Mouse (Mus musculus) layer of hippocampus, postnatal 10 days (tissue): ENCODE data around the gene 1700024G13Rik. TPM values are rescaled to one million over a fixed set of nuclear protein-coding genes. Genes with fewer than 3 reads are reported as not detected.
"Not testable (repeated sequence)": the region's sequence is repeated elsewhere in the genome, so short reads cannot be mapped to it uniquely, and the experiment has no call there.

Source experiments
- DNase-seq, 2 experiments: peaks; one replicate each; pipeline ENCODE4 v3.0.0; 2021; ENCODE audit warnings: low spot score in 2 of 2
- long read RNA-seq: library from polyadenylated mRNA; stranded (forward); transcript quantifications from one replicate; pipeline ENCODE4 v2.0.0, GENCODE M21; 2023
- total RNA-seq, 2 experiments: library from RNA; stranded (reverse); gene quantifications; 2 replicates each; pipeline ENCODE4 v1.2.3; 2021

The 1700024G13Rik gene
- 1 to 10 TPM in 1 of 2 experiments, not detected in 1; 1.1 TPM for total RNA-seq
- long read RNA-seq, result 0 reads

DNA sequence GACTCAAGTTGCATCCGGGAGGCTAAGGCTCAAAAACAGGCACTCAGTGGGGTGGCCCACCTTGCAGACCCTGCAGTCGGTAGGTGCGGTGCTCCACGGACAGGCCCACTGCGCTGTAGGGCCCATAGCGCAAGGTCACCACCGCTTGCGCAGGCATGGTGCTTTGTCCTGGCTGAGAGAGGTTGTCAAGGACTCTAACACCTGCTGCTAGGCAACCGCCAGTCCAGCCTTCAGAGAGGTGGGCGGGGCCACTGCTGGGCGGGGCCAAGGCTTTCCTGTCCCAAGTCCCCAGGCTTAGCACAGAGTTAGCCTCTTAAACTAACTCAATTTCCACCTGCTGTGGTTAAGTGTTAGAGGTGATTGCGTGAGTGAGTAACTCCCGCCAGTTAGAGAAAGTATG, at the start of gene 1700024G13Rik:
TSS of gene 1700024G13Rik (minus strand) at position 196 of the 400 bp plus-strand sequence.
- DNase-seq, result no peak

DNA sequence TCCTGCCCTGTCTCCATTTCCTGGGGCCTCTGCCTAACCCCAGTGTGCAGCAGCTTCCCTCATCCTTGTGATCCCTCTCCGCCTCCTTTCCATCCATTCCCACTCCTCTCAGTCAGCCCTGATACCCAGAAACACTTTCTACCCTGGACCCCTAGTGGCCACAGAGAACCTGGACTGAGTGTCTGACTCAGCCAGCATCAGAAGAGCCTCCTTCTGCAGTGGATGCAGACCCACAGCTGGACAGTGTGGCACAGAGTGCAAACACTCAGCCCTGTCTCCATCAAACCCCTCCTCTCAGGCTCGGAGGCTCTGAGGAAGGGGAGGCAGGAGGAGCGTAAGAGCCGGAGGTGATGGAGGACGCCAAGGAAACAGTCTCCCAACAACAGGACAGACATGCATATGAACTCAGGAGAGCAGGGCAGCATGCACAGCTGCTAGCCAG, 49.2 kb upstream of the 1700024G13Rik start:
- no peak for DNase-seq

DNA sequence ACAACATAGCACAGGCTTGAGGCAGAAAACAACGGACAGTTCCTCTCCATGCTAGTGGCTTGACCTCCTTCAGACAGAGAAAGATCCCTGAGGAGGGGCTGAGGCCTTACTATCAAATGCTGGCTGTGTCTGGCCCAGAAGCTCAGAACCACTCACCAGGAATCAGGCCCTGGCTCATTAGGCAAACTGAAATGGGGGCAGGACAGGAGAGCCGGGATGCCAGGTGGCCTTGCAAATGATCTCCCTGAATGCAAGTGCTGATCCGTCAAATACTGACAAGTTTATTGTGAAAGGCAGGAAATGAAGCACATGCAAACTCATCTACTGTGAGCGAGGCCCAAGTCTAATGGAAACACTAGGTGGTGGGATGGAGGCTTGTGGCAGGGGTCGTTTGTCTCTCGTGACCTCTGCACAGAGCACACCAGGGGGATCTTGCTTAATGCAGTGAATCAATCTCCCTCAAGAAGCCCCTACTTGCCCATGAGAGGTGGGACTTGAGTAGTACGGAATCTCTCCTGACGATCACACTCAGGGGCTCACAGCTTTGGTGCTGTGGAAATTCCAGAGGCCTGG, 40.9 kb upstream of the 1700024G13Rik start:
- DNase-seq, result no peak

DNA sequence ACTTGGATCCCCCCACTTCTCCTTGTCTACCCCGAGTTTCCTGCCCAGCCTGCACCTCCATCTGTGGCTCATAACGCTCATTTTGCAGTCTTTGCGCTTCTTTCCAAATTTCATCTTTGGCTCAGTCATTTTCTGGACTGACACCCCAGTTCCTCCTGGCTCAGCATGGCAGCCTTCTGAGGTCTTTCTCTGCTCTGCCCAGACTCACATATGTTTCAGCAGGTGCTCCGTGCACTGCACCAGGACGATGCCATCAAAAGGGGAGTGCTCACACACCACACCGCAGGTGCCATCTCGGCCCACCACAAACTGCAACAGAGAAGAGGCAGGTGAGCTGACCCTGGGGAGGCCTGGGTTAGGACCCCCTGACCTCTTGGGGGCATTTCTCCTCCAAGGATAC, 35.8 kb upstream of the 1700024G13Rik start:
- DNase-seq, result no peak

DNA sequence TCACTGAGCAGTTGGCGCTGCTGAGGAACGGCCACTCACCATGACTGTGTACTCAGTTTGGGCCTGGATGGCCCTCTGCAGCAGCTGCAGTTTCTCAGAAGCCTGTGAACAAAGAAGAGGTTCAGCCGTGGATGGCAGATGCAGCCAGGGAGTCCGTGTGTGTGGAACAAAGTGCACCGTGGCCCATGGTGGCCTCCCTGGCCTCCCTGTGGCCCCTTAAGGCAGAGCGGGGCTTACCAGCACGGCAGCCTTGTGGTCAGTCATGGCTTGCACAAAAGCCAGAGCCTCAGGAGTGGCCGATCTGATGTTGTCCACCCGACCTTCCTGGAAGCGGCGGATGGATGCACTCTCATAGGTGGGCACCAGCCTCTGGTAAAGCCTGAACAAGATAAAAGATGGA, 30.6 kb upstream of the 1700024G13Rik start:
- no peak for DNase-seq

DNA sequence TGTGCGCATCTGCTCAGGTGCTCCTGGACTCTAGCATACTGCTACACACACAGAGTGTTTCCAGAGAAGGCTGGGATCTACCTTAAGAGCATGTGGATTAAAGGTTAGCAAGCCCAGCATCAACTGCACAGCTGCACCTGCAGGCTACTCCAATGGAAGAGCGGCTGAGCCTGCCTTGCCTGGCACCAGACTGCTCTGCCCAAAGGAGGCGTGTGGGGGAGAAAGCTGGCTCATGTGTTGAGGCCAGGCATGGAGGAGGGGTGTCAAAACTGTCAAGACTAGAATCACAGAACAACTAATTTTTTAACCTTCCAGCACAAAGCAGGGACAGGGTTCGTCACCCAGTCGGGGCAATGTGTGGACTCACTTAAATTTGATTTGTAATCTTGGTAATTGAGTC, 23.9 kb upstream of the 1700024G13Rik start:
- no peak for DNase-seq

DNA sequence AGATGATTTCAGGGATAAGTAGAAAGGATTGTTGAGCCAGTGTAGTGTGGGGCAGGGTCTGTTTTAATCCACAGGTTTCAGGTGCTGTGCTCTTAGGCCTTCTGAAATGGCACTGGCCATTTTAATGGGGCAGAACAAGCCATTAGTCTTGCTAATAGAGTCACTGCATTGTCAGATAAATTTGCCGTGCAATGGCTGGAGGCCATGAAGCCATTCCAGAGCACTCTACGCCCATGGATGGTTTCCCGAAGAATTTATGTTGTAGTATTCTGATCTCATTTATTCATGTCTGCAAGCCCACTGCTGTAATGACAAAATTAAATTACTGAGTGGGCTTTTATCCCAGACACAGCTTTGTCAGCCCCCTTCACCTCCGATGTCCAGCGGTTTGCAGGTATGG, 21.9 kb upstream of the 1700024G13Rik start:
- DNase-seq, result no peak

DNA sequence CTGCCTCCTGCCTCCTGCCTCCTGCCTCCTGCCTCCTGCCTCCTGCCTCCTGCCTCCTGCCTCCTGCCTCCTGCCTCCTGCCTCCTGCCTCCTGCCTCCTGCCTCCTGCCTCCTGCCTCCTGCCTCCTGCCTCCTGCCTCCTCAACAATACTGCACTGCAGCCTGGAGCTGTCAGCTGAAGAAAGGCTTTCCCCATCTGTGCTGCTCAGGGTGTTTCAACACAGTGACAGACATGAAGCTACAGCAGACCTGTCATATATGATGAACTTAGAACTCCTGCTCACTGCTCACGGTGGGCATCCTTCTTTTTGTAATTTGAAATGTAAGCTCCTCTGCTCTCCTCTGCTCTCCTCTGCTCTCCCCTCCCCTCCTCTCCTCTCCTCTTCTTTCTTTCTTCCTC, 17.2 kb upstream of the 1700024G13Rik start:
- not testable (repeated sequence) for DNase-seq

DNA sequence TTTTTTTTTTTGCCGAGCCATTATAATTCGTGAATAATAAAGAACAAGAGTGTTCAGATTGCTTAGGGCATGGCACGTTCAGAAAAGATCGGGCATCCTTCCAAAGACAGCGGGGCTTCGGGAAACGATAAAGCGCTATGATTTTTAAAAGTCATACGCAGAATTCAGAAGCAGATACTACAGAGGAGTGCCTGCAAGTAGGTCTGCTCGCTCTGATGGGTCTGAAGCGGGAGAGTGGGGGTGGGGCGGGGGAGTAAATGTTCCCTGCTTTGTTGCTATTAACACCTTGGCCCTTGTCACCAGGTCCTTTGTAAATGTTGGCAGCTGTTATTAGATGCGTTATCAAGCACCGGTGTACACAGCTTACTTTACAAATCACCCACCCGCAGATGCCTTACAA, 6.6 kb downstream of the 1700024G13Rik start:
- no peak for DNase-seq

DNA sequence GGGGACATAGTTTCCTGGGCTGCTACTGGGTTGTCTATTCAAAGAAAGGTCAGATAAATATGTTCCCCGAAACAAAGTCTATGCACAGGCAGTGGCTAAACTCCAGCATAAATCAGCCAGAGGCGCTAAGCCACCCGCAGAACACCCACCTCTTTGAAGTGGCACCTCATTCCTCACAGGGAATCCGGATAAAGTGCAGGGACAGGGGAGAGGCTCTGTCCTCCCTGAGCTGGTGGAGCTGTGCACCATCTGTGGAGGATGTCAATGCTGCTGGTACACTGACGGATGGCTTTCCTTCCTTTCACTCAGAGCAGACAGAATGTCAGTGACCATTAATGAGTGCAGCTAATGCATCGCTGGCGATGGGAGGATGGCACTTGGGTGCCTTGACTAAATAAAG, 7.1 kb downstream of the 1700024G13Rik start:
- no peak for DNase-seq

DNA sequence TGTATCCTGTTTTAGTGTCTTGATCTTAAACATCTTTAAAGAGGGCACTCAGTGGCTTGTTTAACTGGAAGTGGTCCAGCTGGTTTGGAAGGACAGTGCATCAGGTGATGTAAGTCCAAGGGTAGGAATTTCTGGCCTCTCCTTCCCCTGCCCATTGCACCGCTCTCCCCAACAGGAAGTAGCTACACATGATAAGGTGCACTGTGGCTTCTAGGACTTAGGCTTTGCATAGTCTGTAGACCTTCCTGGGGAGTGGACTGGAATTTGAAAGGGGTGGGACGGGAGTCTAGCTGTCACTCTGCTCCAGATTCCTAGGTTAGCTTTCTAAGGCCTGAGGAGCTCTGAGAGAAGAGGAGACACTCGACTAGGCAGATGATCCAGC, 8.1 kb downstream of the 1700024G13Rik start:
- DNase-seq, result no peak

DNA sequence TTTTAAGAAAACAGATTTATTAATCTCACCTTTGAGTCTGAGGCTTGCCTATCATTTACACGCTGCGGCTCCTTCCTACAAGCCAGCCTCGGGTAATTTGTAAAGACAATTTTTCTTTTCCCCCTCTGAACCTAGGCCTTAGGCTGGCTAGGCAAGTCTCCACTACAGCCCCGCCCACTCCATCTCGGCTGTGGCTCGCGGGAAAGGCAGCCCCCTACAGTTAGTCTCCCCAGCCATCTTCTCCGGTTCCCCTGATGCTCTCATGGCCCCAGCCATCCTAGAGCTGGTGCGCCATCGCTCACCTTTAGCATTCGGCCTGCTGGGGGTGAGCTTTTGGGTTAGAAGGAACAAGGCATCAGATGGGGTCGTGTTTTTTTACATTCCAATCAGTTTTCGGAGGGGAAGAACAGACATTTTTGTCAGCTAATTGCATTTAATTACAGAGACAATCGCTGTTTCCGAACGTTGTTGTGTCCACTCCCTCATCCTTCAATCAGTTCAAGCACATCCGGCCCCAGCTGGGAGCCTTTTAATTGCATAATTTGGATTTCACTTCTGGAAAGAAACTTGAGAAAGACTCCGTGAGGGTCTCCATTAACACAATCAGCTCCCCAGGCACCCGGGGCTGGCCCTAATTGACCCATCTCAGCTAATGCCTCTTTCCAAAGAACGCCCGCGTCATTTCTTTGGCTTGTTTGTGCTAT, 8.6 kb downstream of the 1700024G13Rik start:
- no peak for DNase-seq

DNA sequence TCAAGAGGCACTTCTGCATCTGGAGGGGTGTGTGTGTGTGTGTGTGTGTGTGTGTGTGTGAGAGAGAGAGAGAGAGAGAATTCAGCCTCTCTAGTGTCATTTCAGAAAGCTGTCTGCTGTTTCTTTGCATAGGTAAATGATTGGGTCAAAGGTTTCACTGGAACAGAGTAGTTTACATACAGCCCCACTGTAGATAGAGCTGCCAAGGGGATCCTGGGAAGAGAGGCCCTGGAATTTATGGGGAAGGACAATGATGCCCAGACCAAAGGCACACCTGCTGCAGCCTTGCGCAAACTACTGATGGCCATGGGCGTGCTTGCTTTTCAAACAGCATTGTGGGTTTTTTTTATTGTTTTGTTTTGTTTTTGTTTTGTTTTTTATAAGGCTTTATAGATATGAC, 15.7 kb downstream of the 1700024G13Rik start:
- DNase-seq, result no peak

DNA sequence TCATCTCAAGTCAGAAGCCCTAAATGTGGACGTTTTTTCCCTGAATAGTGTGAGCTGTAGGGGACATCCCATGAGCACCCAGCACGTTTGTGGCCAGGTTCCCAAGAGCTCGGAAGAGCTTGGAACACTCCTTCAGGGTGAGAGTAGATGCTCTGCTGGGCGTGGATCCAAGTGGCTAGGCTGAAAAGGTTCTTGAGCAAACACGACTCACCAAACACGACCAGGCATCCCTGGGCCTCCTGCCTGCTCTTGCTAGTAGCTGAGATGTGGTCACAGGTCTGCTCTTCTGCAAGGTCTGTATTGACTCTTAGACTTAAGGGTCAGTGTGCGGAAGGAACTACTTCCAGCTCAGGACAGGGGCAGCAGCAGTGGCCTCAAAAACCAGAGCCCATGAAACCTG, 18.4 kb downstream of the 1700024G13Rik start:
- DNase-seq, result no peak

DNA sequence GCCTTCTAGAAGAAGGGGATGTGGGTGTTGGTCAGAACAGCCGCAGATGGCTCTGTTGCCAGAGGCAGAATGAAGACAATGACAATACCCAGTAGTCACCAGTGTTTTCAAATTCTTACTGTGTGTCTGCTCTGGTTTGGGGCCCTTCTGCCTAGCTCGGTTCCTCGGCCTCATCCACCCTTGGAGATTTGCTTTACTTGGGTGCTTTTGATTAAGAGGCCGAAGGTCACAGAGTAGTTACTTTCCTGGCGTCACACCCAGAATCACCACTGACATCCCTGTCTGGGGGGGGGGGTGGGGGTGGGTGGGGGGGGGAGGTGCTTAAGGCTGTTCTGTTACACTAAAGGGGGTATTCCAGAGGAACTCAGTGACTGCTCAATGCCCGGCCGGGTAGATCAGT, 23.8 kb downstream of the 1700024G13Rik start:
- no peak for DNase-seq

DNA sequence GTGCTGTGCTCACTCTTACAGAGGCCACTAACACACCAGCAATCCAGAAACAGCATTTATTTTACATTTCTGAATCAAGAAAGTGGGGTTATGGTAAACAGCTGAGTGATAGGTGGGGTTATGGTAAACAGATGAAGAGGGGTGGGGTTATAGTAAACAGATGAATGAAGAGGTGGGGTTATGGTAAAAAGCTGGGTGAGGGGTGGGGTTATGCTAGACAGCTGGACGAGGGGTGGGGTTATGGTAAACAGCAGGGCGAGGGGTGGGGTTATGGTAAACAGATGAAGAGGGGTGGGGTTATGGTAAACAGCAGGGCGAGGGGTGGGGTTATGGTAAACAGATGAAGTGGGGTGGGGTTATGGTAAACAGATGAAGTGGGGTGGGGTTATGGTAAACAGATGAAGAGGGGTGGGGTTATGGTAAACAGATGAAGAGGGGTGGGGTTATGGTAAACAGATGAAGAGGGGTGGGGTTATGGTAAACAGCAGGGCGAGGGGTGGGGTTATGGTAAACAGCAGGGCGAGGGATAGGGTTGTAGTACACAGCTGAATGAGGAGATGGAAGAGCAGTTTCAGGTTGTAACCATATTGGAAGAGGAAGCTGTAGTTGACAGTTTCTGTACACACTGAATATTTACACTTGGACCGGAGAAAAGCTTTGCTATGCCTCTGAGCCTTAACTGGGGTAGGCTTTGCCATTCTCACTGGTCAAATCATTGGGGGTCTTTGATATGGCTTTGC, 36.8 kb downstream of the 1700024G13Rik start:
- not testable (repeated sequence) for DNase-seq

DNA sequence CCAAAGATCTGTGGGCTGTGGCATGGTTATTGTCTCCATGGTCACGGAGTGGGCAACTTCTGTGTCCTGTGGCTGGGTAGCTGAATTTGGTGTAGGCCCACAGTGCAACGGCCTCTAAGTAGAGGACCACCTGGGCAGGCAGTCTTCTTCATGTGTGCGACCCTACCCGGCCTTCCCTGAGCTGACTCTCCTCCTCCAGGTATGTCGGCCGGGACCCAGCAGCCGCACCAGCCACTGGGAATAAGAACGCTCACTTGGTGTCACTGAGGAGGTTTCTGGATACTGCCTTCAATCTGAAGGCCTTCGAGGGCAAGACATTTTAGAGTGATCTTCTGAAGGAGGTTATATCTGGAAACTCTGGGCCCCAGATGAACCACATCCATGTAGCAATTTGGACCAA, 40.9 kb downstream of the 1700024G13Rik start:
- no peak for DNase-seq

DNA sequence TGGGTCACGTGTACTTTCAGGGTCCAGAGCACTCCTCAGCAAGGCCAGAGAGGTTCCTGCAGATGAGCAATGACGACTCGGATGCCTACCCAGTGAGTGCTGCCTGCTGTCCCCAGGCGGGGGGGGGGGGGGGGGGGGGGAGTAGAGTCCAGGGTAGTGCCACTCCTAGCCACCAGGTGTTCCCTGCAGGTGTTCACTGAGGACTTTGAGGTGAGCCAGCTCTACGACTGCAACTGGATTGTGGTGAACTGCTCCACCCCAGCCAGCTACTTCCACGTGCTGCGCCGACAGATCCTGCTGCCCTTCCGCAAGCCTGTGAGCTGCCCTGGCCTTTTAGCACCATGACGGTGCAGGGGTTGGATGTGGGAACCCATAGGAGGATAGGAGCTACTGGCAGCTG, 43.5 kb downstream of the 1700024G13Rik start:
- DNase-seq, result no peak

DNA sequence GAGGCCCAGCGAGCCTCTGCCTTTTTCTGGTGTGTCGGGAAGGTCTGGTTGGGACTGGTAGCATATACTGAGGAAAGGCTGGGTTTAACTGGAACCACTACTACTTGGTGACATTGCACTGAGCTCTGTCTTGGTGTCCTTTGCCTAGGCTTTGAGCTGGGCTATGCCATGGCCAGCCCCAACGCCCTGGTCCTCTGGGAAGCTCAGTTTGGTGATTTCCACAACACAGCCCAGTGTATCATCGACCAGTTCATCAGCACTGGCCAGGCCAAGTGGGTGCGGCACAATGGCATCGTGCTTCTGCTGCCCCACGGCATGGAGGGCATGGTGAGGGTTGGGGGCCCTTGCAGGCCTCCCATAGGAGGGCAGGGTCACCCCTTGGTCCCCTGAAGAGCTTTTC, 44.0 kb downstream of the 1700024G13Rik start:
- no peak for DNase-seq

DNA sequence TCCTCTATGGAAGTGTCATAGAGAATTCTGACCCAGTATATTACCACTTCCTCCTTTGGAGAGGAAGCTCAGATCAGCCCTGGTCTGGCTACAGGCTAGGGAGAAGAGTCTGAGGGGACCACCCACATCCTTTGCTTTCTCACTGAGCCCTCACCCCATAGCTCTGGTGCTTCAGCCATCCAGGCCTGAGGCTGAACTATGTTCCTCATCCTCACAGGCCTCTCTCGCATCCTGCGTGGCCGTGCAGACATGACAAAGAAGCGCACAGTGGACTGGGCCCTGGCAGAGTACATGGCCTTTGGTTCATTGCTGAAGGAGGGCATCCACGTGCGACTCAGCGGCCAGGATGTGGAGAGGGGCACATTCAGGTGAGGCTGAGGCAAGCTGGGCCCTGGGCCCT, 46.4 kb downstream of the 1700024G13Rik start:
- DNase-seq, result no peak

DNA sequence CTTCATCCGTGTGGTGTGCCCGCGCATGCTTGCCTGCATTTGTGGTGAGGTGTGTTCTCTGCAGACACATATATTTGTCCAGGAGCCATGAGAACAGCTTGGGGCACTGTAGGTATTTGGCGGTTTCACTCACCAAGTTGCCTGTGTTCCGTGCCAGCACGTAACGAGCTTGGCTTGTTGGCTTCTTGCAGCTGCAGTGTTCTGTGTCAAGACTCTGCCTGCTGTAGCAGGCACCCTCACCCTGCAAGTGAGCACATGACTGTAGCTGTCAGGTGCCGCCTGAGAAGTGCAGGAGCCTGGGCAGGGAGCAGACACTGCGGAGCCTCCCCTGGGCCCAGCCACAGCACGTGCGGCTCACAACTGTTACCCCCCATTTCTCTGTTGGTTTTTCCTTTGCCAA, 51.6 kb downstream of the 1700024G13Rik start:
- DNase-seq, result no peak

DNA sequence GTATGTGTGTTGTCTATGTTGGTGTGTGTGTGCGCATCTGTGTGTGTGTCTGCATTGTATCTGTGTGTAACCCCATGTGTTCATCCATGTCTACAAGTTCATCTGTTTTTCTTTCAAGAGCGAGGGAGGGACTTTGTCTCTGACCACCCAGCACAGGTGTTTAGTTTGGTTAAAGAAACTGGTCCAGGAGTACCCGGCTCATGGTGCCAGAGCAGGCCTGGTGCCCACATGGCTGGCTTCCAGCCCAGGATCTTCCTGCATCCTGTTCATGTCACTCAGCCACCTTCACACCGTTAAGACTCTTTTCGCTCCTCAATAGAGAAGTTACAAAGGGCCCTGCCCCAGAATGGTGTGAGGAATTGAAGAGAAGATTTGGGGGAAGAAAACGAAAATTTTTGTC, 52.2 kb downstream of the 1700024G13Rik start:
- DNase-seq, result no peak
